Mouse (Mus musculus) MEL (cell line): Measurements from ENCODE around the gene Gm48551. TPM values are rescaled to one million over a fixed set of nuclear protein-coding genes. Genes with fewer than 3 reads are reported as not detected.

Source experiments
- DNase-seq: peaks from one replicate; pipeline ENCODE4 v3.0.0; 2011; ENCODE audit warnings: low read depth, low spot score
- H3K27ac ChIP-seq: 2 replicates; pipeline ENCODE4 v1.5.1; 2012; ENCODE audit warnings: low read depth, mild to moderate bottlenecking, control low read depth, low read length, moderate library complexity; ENCODE audit not compliant: control insufficient read depth
- H3K27me3 ChIP-seq, 2 experiments: fragments of 150-350 bp in 1 of 2; sonication (generic) in 1 of 2; 2 replicates each; pipeline ENCODE4 v1.6.1; 2012; ENCODE audit warnings: low read length in 2 of 2, mild to moderate bottlenecking in 2 of 2, improper control_type of control experiment in 1 of 2, moderate library complexity in 1 of 2; ENCODE audit not compliant: insufficient read depth in 2 of 2, control insufficient read depth in 1 of 2
- H3K36me3 ChIP-seq, 2 experiments: 2 replicates each; pipeline ENCODE4 v1.6.1; 2012 to 2014; ENCODE audit warnings: low read length in 2 of 2, improper control_type of control experiment in 1 of 2, inconsistent platforms in 1 of 2, mild to moderate bottlenecking in 1 of 2; ENCODE audit not compliant: insufficient read depth in 2 of 2, control insufficient read depth in 1 of 2
- H3K4me1 ChIP-seq, 2 experiments: fragments of 150-350 bp in 1 of 2; sonication (generic) in 1 of 2; 2 replicates each; pipeline ENCODE4 v1.6.1; 2012; ENCODE audit warnings: low read length in 2 of 2, improper control_type of control experiment in 1 of 2, mild to moderate bottlenecking in 1 of 2; ENCODE audit not compliant: insufficient read depth in 2 of 2, control insufficient read depth in 1 of 2
- H3K4me3 ChIP-seq, 2 experiments: fragments of 150-350 bp in 1 of 2; sonication (generic) in 1 of 2; 2 replicates each; pipeline ENCODE4 v1.5.1; 2012; ENCODE audit warnings: low read depth in 2 of 2, low read length in 2 of 2, mild to moderate bottlenecking in 2 of 2, moderate library complexity in 2 of 2, control low read depth in 1 of 2, improper control_type of control experiment in 1 of 2; ENCODE audit not compliant: control insufficient read depth in 1 of 2, insufficient read depth in 1 of 2
- H3K79me2 ChIP-seq: 2 replicates; pipeline ENCODE4 v1.6.1; 2012; ENCODE audit warnings: mild to moderate bottlenecking, low read length, moderate library complexity; ENCODE audit not compliant: control insufficient read depth, poor library complexity, insufficient read depth
- H3K9ac ChIP-seq: 2 replicates; pipeline ENCODE4 v1.6.1; 2012; ENCODE audit warnings: low read depth, mild to moderate bottlenecking, control low read depth, low read length, moderate library complexity; ENCODE audit not compliant: control insufficient read depth, poor library complexity, severe bottlenecking
- H3K9me3 ChIP-seq: fragments of 150-350 bp; sonication (generic); replicated peaks from 2 replicates; pipeline ENCODE4 v1.6.1; 2012; ENCODE audit warnings: mild to moderate bottlenecking, low read length, improper control_type of control experiment, moderate library complexity; ENCODE audit not compliant: insufficient read depth
- CHD1 ChIP-seq: IDR thresholded peaks from 2 replicates; pipeline ENCODE4 v1.6.1; 2012; ENCODE audit warnings: low read depth, mild to moderate bottlenecking, inconsistent platforms, low read length, improper control_type of control experiment
- CHD2 ChIP-seq: IDR thresholded peaks from 2 replicates; pipeline ENCODE4 v1.6.1; 2011; ENCODE audit warnings: low read length, improper control_type of control experiment
- E2F4 ChIP-seq: IDR thresholded peaks from 2 replicates; pipeline ENCODE4 v1.6.1; 2011; ENCODE audit warnings: low read depth, low read length, improper control_type of control experiment, borderline replicate concordance
- GABPA ChIP-seq: IDR thresholded peaks from 2 replicates; pipeline ENCODE4 v1.6.1; 2012; ENCODE audit warnings: low read depth, mild to moderate bottlenecking, inconsistent platforms, low read length, improper control_type of control experiment, moderate library complexity
- HCFC1 ChIP-seq: IDR thresholded peaks from 2 replicates; pipeline ENCODE4 v1.6.1; 2012; ENCODE audit warnings: low read depth, mild to moderate bottlenecking, inconsistent platforms, low read length, improper control_type of control experiment, moderate library complexity
- JUND ChIP-seq: IDR thresholded peaks from 2 replicates; pipeline ENCODE4 v1.6.1; 2011; ENCODE audit warnings: low read depth, mild to moderate bottlenecking, improper control_type of control experiment, low read length
- MAFK ChIP-seq: IDR thresholded peaks from 2 replicates; pipeline ENCODE4 v1.6.1; 2011; ENCODE audit warnings: low read depth, mild to moderate bottlenecking, low read length, improper control_type of control experiment, borderline replicate concordance
- MAX ChIP-seq: IDR thresholded peaks from 2 replicates; pipeline ENCODE4 v1.6.1; 2011; ENCODE audit warnings: low read length, improper control_type of control experiment
- MAZ ChIP-seq: IDR thresholded peaks from 2 replicates; pipeline ENCODE4 v1.6.1; 2012; ENCODE audit warnings: low read depth, mild to moderate bottlenecking, inconsistent platforms, low read length, improper control_type of control experiment
- MXI1 ChIP-seq: IDR thresholded peaks from 2 replicates; pipeline ENCODE4 v1.6.1; 2011; ENCODE audit warnings: mild to moderate bottlenecking, low read depth, low read length, improper control_type of control experiment
- MYC ChIP-seq: IDR thresholded peaks from 2 replicates; pipeline ENCODE4 v1.6.1; 2011; ENCODE audit warnings: low read depth, mild to moderate bottlenecking, low read length, improper control_type of control experiment, moderate library complexity
- RCOR1 ChIP-seq: IDR thresholded peaks from 2 replicates; pipeline ENCODE4 v1.6.1; 2012; ENCODE audit warnings: low read depth, mild to moderate bottlenecking, inconsistent platforms, low read length, improper control_type of control experiment
- SIN3A ChIP-seq: IDR thresholded peaks from 2 replicates; pipeline ENCODE4 v1.6.1; 2012; ENCODE audit warnings: low read length, improper control_type of control experiment, inconsistent platforms
- TAL1 ChIP-seq: IDR thresholded peaks from 2 replicates; pipeline ENCODE4 v1.6.1; 2012; ENCODE audit warnings: mild to moderate bottlenecking, inconsistent platforms, low read length, moderate library complexity, mixed read lengths
- TBP ChIP-seq: IDR thresholded peaks from 2 replicates; pipeline ENCODE4 v1.8.0; 2011; ENCODE audit warnings: low read depth, low read length, improper control_type of control experiment
- USF1 ChIP-seq: IDR thresholded peaks from 2 replicates; pipeline ENCODE4 v1.6.1; 2014; ENCODE audit warnings: low read depth, mild to moderate bottlenecking, inconsistent platforms, low read length, improper control_type of control experiment, moderate library complexity
- USF2 ChIP-seq, 2 experiments: IDR thresholded peaks; 2 replicates each; pipeline ENCODE4 v1.6.1; 2011 to 2012; ENCODE audit warnings: improper control_type of control experiment in 2 of 2, low read length in 2 of 2, borderline replicate concordance in 1 of 2, inconsistent platforms in 1 of 2, low read depth in 1 of 2, mild to moderate bottlenecking in 1 of 2; ENCODE audit not compliant: insufficient read depth in 1 of 2
- ZC3H11A ChIP-seq: IDR thresholded peaks from 2 replicates; pipeline ENCODE4 v1.6.1; 2012; ENCODE audit warnings: low read depth, mild to moderate bottlenecking, inconsistent platforms, low read length, improper control_type of control experiment
- polyA plus RNA-seq, 2 experiments: library from polyadenylated mRNA; stranded (reverse) in 1 of 2; unstranded in 1 of 2; fragments of >175 nt in 1 of 2; fragments of >200 nt in 1 of 2; gene quantifications; 2 replicates each; pipeline versions ENCODE4 v1.2.1 to v1.2.4; 2012; ENCODE audit warnings: low replicate concordance in 2 of 2, low read depth in 1 of 2; ENCODE audit not compliant: insufficient read length in 2 of 2, insufficient read depth in 1 of 2, missing spikeins in 1 of 2
- total RNA-seq: library from RNA; depleted of rRNA; stranded (reverse); fragments of 300-350 nt; gene quantifications from 2 replicates; pipeline ENCODE4 v1.2.3, GENCODE M21; 2012

Gm48551 gene
- total and polyA plus RNA-seq, 3 experiments, result 0.62 to 2.6 TPM; not detected in 1

DNA sequence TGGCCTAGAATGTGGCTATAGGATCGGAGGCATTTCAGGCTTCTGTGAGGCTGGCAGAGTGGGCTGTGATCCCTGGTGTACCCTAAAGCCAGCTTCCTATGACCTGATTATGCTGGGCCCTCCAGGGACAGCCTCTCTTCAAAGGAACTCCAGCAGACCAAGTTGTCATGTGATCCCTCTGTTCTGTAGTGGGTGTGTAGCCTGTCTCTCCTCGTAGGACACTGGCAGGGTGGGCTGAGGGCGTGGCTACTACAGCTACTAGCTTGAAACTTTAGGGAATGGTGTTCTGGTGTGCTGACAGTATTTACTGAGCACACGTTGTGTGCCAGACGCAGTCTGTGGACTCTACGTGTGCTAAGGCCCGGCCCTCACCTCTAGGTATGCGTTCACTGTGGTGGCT lies 23.5 kb upstream of the Gm48551 start:
- H3K27ac ChIP-seq, result no peak overlapping the region
- H3K4me1 ChIP-seq, result peaks cover 0 to 23% of the 10 kb centered on the region in 2 experiments; a peak in 3 of 4 replicates
- H3K4me3 ChIP-seq, result no peak overlapping the region
- H3K27me3 ChIP-seq, result no peaks in the 10 kb centered on the region
- no peak overlapping the region for H3K9ac ChIP-seq
- no peak for DNase-seq
- TF ChIP-seq JUND (no peak), USF1 (0 out of 2 replicates have a peak, but pooled peaks have one; percentile 10), MYC (no peak), RCOR1 (no peak), MAFK (no peak)
- peaks cover 27% of the 10 kb centered on the region for H3K79me2 ChIP-seq
- peaks cover 0 to 11% of the 10 kb centered on the region in 2 experiments; a peak in 3 of 4 replicates for H3K36me3 ChIP-seq
- no peaks in the 10 kb centered on the region for H3K9me3 ChIP-seq

DNA sequence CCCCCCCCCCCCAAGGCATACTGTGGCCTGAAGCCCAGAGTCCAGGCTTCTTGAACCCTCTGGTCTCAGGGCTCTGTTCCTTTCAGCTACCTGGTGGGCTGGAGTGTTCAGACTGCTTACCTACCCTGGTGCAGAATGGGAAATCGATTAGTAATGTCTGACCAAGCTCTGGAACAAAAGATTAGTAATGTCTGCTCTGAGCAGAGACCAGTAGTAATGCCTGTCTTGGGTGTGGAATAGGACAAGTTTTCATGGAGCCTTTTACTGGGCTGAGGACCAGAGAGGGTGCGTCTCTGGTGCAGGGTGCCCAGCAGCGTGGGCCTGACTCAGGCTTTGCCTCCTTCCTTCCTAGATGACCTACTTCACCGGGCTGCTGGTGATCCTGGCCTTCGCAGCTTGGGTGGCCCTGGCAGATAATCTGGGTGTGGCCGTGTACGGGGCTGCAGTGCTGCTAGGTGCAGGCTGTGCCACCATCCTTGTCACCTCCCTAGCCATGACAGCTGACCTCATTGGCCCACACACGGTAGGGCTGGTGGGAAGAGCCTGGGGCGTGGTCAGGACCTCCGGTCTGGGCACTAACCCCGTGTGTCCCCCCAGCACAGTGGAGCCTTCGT lies 21.8 kb upstream of the Gm48551 start:
- H3K27me3 ChIP-seq, result no peaks in the 10 kb centered on the region
- peaks cover 24% of the 10 kb centered on the region for H3K79me2 ChIP-seq
- DNase-seq, result peak; percentile 52
- H3K9me3 ChIP-seq, result no peaks in the 10 kb centered on the region
- H3K9ac ChIP-seq, result no peak overlapping the region
- H3K27ac ChIP-seq, result no peak overlapping the region
- TF ChIP-seq CHD2 (no peak), USF2 (IDR thresholded peaks at IDR 0.05; ENCODE audit: borderline replicate concordance in 1 of 2, insufficient read depth in 1 of 2, low read depth in 1 of 2, low read length in 2 of 2) (no peak), MXI1 (no peak), ZC3H11A (no peak), CHD1 (no peak), SIN3A (0 out of 2 replicates have a peak, but pooled peaks have one; percentile 22), HCFC1 (0 out of 2 replicates have a peak, but pooled peaks have one; percentile 38), TAL1 (no peak), MAZ (no peak), TBP (no peak), GABPA (no peak), USF1 (no peak), MYC (no peak), MAX (no peak), E2F4 (no peak)
- H3K4me3 ChIP-seq, result no peak overlapping the region
- peaks cover 0 to 6% of the 10 kb centered on the region in 2 experiments; a peak in 2 of 4 replicates for H3K36me3 ChIP-seq
- peaks cover 0 to 15% of the 10 kb centered on the region in 2 experiments; a peak in 2 of 4 replicates for H3K4me1 ChIP-seq
